Mouse (Mus musculus) ES-E14 (cell line): ENCODE data around the gene Inpp5d. TPM values are rescaled to one million over a fixed set of nuclear protein-coding genes. Genes with fewer than 3 reads are reported as not detected.

ENCODE experiments used
- DNase-seq: peaks from one replicate; pipeline ENCODE4 v3.0.0-alpha.2; 2013; ENCODE audit warnings: low read depth, low spot score
- H3K27ac ChIP-seq: 2 replicates; pipeline ENCODE4 v1.5.1; 2012; ENCODE audit warnings: low read depth, mild to moderate bottlenecking, low read length, moderate library complexity, mixed read lengths; ENCODE audit not compliant: poor library complexity, insufficient read depth, severe bottlenecking
- H3K36me3 ChIP-seq: 2 replicates; pipeline ENCODE4 v1.6.1; 2012; ENCODE audit warnings: mild to moderate bottlenecking, low read length, moderate library complexity, mixed read lengths; ENCODE audit not compliant: control insufficient read depth, poor library complexity, insufficient read depth, severe bottlenecking
- H3K4me1 ChIP-seq, 2 experiments: fragments of 150-350 bp in 1 of 2; sonication (generic) in 1 of 2; 2 replicates each; pipeline ENCODE4 v1.6.1; 2012; ENCODE audit warnings: low read length in 2 of 2, mild to moderate bottlenecking in 1 of 2, mixed read lengths in 1 of 2; ENCODE audit not compliant: control insufficient read depth in 2 of 2, insufficient read depth in 2 of 2, poor library complexity in 1 of 2
- H3K4me3 ChIP-seq, 2 experiments: fragments of 150-350 bp in 1 of 2; sonication (generic) in 1 of 2; 2 replicates each; pipeline ENCODE4 v1.5.1; 2012; ENCODE audit warnings: low read length in 2 of 2, low read depth in 1 of 2, mild to moderate bottlenecking in 1 of 2, mixed read lengths in 1 of 2; ENCODE audit not compliant: insufficient read depth in 1 of 2, poor library complexity in 1 of 2, severe bottlenecking in 1 of 2
- H3K9ac ChIP-seq: 2 replicates; pipeline ENCODE4 v1.6.1; 2012; ENCODE audit warnings: low read depth, mild to moderate bottlenecking, low read length, mixed read lengths; ENCODE audit not compliant: poor library complexity, insufficient read depth, severe bottlenecking
- H3K9me3 ChIP-seq: fragments of 150-350 bp; sonication (generic); 2 replicates; pipeline ENCODE4 v1.6.1; 2012; ENCODE audit warnings: low read depth, mild to moderate bottlenecking, low read length; ENCODE audit not compliant: control insufficient read depth, insufficient read depth
- CHD2 ChIP-seq: IDR thresholded peaks from 2 replicates; pipeline ENCODE4 v1.6.1; 2014; ENCODE audit warnings: mild to moderate bottlenecking, low read depth, low read length, inconsistent platforms
- HCFC1 ChIP-seq: IDR thresholded peaks from 2 replicates; pipeline ENCODE4 v1.6.1; 2012; ENCODE audit warnings: low read length, inconsistent platforms, borderline replicate concordance; ENCODE audit not compliant: insufficient read depth
- MAFK ChIP-seq: IDR thresholded peaks from 2 replicates; pipeline ENCODE4 v1.6.1; 2014; ENCODE audit warnings: mild to moderate bottlenecking, low read depth, low read length, inconsistent platforms; ENCODE audit not compliant: insufficient read depth
- ZC3H11A ChIP-seq: IDR thresholded peaks from 2 replicates; pipeline ENCODE4 v1.6.1; 2012; ENCODE audit warnings: low read depth, mild to moderate bottlenecking, inconsistent platforms, low read length, borderline replicate concordance
- ZNF384 ChIP-seq: IDR thresholded peaks from 2 replicates; pipeline ENCODE4 v1.6.1; 2012; ENCODE audit warnings: low read depth, low read length, inconsistent platforms
- in situ Hi-C, 2 experiments: fragments of 600-800 bp; cut with MboI; formaldehyde crosslinking; loops; one replicate each; pipeline ENCODE4 v1.15.1; 2025; ENCODE audit warnings: low sequenced_read_pairs in 2 of 2, inconsistent platforms in 1 of 2; ENCODE audit not compliant: unreplicated experiment in 2 of 2
- total RNA-seq: library from RNA; depleted of rRNA; stranded (reverse); fragments of 300-350 nt; gene quantifications from 2 replicates; pipeline ENCODE4 v1.2.3, GENCODE M21; 2012; rRNA removed

The Inpp5d gene
- total RNA-seq, 1 experiment: 39.5 TPM

DNA sequence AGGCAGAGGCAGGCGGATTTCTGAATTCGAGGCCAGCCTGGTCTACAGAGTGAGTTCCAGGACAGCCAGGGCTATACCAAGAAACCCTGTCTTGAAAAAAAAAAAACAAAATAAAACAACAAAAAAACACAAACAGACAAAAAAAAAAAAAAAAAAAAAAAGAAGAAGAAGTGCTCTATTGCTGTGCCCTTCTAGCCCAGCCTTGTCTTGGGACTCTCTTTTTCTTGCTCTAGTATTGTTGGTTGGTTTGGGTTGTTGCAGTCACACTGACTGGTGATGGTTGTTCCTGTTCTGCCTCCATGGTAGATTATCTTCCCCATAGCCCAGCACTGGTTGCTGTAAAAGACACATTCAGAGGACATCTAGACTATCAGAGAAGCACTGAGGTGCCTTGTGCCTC, 149.2 kb downstream of the Inpp5d start:
- in situ Hi-C loops: no loop called here

More for the DNA sequence above, 149.2 kb downstream of the Inpp5d start:
- no peak for DNase-seq
- H3K9ac ChIP-seq: no peak overlapping the region
- H3K4me3 ChIP-seq: no peak overlapping the region
- H3K9me3 ChIP-seq: no peaks in the 10 kb centered on the region
- no peaks in the 10 kb centered on the region for H3K4me1 ChIP-seq
- no peak overlapping the region for H3K27ac ChIP-seq
- peaks cover 66% of the 10 kb centered on the region for H3K36me3 ChIP-seq
- no peak for TF ChIP-seq CHD2
- TF ChIP-seq ZC3H11A: no peak
- TF ChIP-seq MAFK: no peak
- no peak for TF ChIP-seq HCFC1
- TF ChIP-seq ZNF384: no peak

Other genes starting within 250 kb of the Inpp5d start
- gene Kcnj13, start 225.6 kb upstream of the Inpp5d start, total RNA-seq: 0.27 and 0.95 TPM in 2 replicates
- gene Snorc, start 150.0 kb upstream of the Inpp5d start, total RNA-seq: 1.3 TPM in 1 of 2 replicates, not detected in the other
- gene Neu2, start 110.4 kb upstream of the Inpp5d start, total RNA-seq: not detected in 2 replicates
- gene Ngef, start 46.4 kb upstream of the Inpp5d start, total RNA-seq: 0.74 and 1.2 TPM in 2 replicates
- 63.4 and 77.1 TPM in 2 replicates for gene Atg16l1, start 135.6 kb downstream of the Inpp5d start, total RNA-seq
- gene Sag, start 183.4 kb downstream of the Inpp5d start, total RNA-seq: 1.3 and 1.7 TPM in 2 replicates
- gene Dgkd, start 233.0 kb downstream of the Inpp5d start, total RNA-seq: 37.4 and 45.1 TPM in 2 replicates